Mouse (Mus musculus): ENCODE measurements around the gene Tob2. TPM values are rescaled to one million over a fixed set of nuclear protein-coding genes. Genes with fewer than 3 reads are reported as not detected.

The Tob2 gene
- polyA plus RNA-seq, 1 experiment from 2014 or later: 15.7 TPM

DNA sequence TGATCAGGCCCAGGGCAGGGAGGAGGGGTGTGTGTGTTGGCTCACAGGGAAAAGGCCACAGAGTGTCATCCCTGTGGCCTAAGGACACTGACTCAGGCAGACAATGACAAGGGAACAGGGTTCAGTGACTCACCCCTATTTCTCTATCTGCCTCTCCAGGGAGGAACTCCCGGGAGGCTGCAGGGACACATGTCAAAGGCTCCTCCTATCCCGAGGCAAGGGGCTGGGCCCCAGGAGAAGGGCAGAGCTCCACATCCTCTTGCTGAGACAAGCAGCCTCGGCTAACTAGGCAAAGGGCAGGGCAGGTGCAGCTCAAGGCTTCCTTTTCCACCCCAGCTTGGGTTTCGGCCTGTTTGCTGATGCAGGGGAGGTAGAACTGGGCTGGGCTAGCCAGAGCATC is 12.9 kb downstream of the Tob2 start:
- ATAC-seq: no peak
- H3K9ac ChIP-seq (ENCODE audit: low read depth, low read length): no peak overlapping the region
- no peaks in the 10 kb centered on the region for H3K27me3 ChIP-seq (replicated peaks; ENCODE audit: control insufficient read depth, insufficient read depth, low read length)
- H3K9me3 ChIP-seq (ENCODE audit: control insufficient read depth, low read length): no peaks in the 10 kb centered on the region
- H3K4me2 ChIP-seq (ENCODE audit: low read length): no peak overlapping the region
- peaks cover 7% of the 10 kb centered on the region for H3K36me3 ChIP-seq (ENCODE audit: control insufficient read depth, insufficient read depth, low read length)
- WGBS: 33% methylated on average over 4 of the region's 4 CpGs
- H3K27ac ChIP-seq (ENCODE audit: low read depth, low read length): no peak overlapping the region
- no peak overlapping the region for H3K4me3 ChIP-seq (ENCODE audit: low read length)
- no peaks in the 10 kb centered on the region; the same call in 1 of the 2 replicates for H3K4me1 ChIP-seq (ENCODE audit: control insufficient read depth, insufficient read depth, low read depth, low read length)

DNA sequence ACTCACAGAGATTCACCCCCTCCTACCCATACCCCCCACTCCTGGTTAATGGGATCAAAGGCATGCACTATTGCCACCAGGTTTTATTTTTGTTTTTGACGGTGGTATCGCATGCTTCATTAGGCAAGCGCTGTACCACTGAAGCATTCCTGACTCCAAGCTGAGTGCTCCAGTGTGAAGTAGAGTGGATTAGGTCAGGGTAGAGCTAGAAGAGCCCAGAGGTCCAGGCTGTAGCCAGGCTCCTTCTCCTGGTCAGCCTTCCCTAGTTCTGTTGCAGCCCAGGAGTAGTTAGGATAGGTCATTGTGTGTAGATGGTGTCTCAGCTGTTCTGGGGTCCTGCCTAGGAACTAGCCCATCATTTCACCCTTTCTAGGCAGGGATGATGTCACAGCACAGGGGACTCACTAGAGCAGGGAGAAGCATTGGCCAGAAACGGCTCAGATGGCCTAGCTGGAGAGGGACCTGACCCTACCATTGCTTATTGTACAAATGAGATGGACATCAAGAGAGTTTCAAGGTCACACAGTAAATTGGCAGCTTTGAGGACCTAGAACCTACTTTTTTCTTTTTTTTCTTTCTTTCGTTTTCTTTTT is 13.5 kb downstream of the Tob2 start:
- H3K36me3 ChIP-seq (ENCODE audit: control insufficient read depth, insufficient read depth, low read length): 0 out of 2 replicates have a peak, but pooled peaks cover 4% of the 10 kb centered on the region
- ATAC-seq: no peak
- no peak overlapping the region for H3K9ac ChIP-seq (ENCODE audit: low read depth, low read length)
- H3K9me3 ChIP-seq (ENCODE audit: control insufficient read depth, low read length): no peaks in the 10 kb centered on the region
- WGBS: 76% methylated on average over 5 of the region's 5 CpGs
- H3K4me3 ChIP-seq (ENCODE audit: low read length): no peak overlapping the region
- no peaks in the 10 kb centered on the region for H3K27me3 ChIP-seq (replicated peaks; ENCODE audit: control insufficient read depth, insufficient read depth, low read length)
- H3K4me2 ChIP-seq (ENCODE audit: low read length): no peak overlapping the region
- no peak overlapping the region for H3K27ac ChIP-seq (ENCODE audit: low read depth, low read length)
- H3K4me1 ChIP-seq (ENCODE audit: control insufficient read depth, insufficient read depth, low read depth, low read length): no peaks in the 10 kb centered on the region; the same call in 1 of the 2 replicates

DNA sequence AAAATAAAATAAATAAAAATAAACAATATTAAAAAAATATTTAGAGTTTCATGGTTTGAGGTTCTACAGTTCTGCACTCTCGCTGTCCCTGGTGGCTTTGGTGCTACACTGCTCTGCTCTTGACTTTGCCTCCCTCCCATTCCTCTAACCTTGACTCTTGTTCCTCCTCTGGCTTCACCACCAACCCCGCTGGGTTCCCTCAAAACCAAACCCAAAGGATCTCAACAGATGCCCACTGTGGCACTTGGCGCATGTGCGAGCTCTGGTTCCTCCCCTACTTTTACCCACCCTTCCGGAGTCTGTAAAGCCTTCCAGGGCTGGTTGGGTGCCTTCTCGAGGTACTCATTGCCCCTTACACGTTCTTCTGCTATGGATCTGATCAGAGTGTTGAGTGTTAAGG is 16.3 kb downstream of the Tob2 start:
- Histone ChIP-seq H3K4me1 (ENCODE audit: control insufficient read depth, insufficient read depth, low read depth, low read length) (peaks cover 6% of the 10 kb centered on the region), H3K9ac (ENCODE audit: low read depth, low read length) (no peak overlapping the region), H3K27ac (ENCODE audit: low read depth, low read length) (no peak overlapping the region), H3K4me2 (ENCODE audit: low read length) (no peak overlapping the region), H3K36me3 (ENCODE audit: control insufficient read depth, insufficient read depth, low read length) (no peaks in the 10 kb centered on the region), H3K27me3 (replicated peaks; ENCODE audit: control insufficient read depth, insufficient read depth, low read length) (no peaks in the 10 kb centered on the region), H3K4me3 (ENCODE audit: low read length) (no peak overlapping the region), H3K9me3 (ENCODE audit: control insufficient read depth, low read length) (no peaks in the 10 kb centered on the region)
- no peak for ATAC-seq
- WGBS: 87% methylated on average over 7 of the region's 7 CpGs

DNA sequence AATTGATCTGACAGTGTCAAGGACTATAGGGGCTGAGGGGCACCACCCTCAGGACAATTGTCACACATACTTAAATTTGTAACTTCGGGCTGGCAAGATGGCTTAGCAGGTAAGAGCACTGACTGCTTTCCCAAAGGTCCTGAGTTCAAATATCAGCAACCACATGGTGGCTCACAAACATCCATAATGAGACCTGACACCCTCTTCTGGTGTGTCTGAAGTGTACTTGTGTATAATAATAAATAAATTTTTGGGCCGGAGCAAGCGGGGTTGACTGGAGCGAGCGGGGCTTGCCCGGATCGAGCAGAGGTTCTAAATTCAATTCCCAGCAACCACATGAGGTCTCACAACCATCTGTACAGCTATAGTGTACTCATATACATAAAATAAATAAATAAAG is 18.3 kb downstream of the Tob2 start:
- peaks cover 2% of the 10 kb centered on the region; the same call in 1 of the 2 replicates for H3K27me3 ChIP-seq (replicated peaks; ENCODE audit: control insufficient read depth, insufficient read depth, low read length)
- no peak overlapping the region for H3K4me2 ChIP-seq (ENCODE audit: low read length)
- H3K9me3 ChIP-seq (ENCODE audit: control insufficient read depth, low read length): no peaks in the 10 kb centered on the region
- peaks cover 14% of the 10 kb centered on the region for H3K4me1 ChIP-seq (ENCODE audit: control insufficient read depth, insufficient read depth, low read depth, low read length)
- WGBS: 94% methylated on average over 7 of the region's 7 CpGs
- no peak overlapping the region for H3K27ac ChIP-seq (ENCODE audit: low read depth, low read length)
- no peak overlapping the region for H3K9ac ChIP-seq (ENCODE audit: low read depth, low read length)
- H3K36me3 ChIP-seq (ENCODE audit: control insufficient read depth, insufficient read depth, low read length): no peaks in the 10 kb centered on the region
- ATAC-seq: no peak
- no peak overlapping the region for H3K4me3 ChIP-seq (ENCODE audit: low read length)

DNA sequence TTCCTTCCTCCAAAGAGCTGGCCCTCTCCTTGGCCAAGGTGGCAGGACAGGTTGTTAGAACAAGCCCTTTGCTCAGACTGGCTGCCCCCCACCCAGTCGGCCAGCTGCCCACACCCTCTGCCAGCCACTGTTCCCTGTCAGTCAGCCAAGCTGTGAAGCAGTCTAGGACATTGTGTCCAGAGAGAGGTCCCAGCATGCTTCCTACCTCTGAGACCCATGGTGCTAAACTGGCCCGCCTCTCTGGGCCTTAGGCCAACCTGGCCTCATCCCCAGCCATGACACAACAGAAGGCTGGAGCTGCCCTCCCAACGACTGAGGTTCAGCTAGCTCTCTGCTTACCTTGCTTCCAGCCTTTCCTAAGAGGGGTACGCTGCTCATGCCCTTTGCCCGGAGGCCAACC is 19.0 kb downstream of the Tob2 start:
- Histone ChIP-seq H3K4me2 (ENCODE audit: low read length) (no peak overlapping the region), H3K27me3 (replicated peaks; ENCODE audit: control insufficient read depth, insufficient read depth, low read length) (peaks cover 2% of the 10 kb centered on the region; the same call in 1 of the 2 replicates), H3K27ac (ENCODE audit: low read depth, low read length) (no peak overlapping the region; the same call in none of the 2 replicates), H3K9me3 (ENCODE audit: control insufficient read depth, low read length) (no peaks in the 10 kb centered on the region), H3K4me1 (ENCODE audit: control insufficient read depth, insufficient read depth, low read depth, low read length) (peaks cover 14% of the 10 kb centered on the region), H3K4me3 (ENCODE audit: low read length) (no peak overlapping the region), H3K9ac (ENCODE audit: low read depth, low read length) (no peak overlapping the region), H3K36me3 (ENCODE audit: control insufficient read depth, insufficient read depth, low read length) (no peaks in the 10 kb centered on the region)
- WGBS: 52% methylated on average over 5 of the region's 5 CpGs
- peak; percentile 92 for ATAC-seq

DNA sequence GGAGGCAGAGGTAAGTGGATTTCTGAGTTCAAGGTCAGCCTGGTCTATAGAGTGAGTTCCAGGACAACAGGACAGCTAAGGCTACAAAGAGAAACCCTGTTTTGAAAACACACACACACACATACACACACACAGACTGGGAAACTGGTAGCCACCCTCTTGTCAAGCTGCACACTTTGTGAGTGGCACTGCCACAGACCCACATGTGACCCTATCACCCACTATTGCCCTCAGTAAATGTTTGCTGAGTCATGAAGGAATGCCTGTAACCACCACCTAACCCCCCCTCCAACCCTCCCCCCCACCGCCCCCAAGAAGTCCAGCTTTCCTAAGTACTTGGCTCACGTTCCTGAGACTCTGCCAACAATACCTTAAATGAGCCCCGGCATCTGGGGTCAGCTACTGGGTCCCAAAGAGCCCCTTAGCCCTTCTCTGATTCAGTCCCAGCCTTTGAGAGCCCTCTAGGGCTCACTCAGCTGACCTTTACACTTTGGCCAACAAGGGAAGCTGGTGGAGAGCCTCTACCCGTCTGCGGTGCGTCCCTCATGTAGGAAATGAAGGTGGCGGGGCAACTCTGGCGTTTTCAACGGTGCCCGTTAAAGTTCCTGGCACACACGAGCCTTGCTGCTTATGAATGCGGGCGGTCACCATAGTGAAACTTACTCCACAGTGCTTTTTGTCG is 19.9 kb downstream of the Tob2 start:
- Histone ChIP-seq H3K4me2 (ENCODE audit: low read length) (no peak overlapping the region), H3K9ac (ENCODE audit: low read depth, low read length) (no peak overlapping the region), H3K4me1 (ENCODE audit: control insufficient read depth, insufficient read depth, low read depth, low read length) (peaks cover 14% of the 10 kb centered on the region), H3K9me3 (ENCODE audit: control insufficient read depth, low read length) (no peaks in the 10 kb centered on the region), H3K27me3 (replicated peaks; ENCODE audit: control insufficient read depth, insufficient read depth, low read length) (peaks cover 2% of the 10 kb centered on the region; the same call in 1 of the 2 replicates), H3K4me3 (ENCODE audit: low read length) (no peak overlapping the region), H3K27ac (ENCODE audit: low read depth, low read length) (no peak overlapping the region; the same call in 1 of the 2 replicates), H3K36me3 (ENCODE audit: control insufficient read depth, insufficient read depth, low read length) (no peaks in the 10 kb centered on the region)
- ATAC-seq: no peak
- 56% methylated on average over 14 of the region's 14 CpGs for WGBS

DNA sequence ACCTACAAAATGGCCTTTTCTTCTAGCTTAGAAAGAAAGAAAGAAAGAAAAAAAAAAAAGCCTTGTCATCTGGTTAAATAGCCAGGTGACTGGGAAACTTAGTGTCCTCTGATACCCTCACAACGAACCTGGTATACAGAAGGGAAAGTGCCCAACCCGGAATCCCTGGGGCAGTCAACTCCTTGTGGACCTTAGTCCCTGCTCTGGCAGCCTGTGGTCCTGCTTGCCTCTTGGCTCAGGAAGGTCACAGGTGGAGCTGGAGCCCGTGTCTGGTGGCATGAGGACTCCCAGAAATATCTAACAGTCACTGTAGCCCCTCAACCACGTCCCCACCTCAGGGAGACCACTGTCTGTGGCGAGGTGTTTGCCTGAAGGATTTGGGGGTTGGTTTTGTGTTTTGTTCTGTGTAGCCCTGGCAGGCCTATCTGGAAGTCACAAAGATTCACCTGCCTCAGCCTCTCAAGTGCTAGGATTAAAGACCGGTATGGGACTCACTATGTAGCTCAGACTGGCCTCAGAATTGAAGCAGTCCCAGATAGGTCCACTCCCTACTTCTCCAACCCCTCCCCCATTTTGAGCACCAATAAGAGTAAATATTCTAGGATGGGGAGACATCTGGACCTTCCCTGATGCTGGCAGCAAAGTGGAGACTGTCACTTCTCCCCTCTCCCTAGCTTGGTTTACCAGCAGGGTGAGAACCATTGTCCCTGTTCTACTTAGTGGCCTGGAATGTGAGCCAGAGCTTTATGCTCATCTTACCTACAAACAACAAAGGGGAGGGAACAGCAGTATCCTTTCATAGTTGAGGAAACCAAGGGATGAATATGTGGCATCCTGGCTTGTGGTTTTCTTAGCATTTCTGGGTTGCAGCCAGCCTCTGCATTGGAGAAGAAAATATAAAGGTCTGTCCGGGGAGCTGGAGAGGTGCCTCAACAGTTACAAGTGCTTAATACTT is 21.4 kb downstream of the Tob2 start:
- Histone ChIP-seq H3K36me3 (ENCODE audit: control insufficient read depth, insufficient read depth, low read length) (no peaks in the 10 kb centered on the region), H3K4me2 (ENCODE audit: low read length) (no peak overlapping the region), H3K4me1 (ENCODE audit: control insufficient read depth, insufficient read depth, low read depth, low read length) (peaks cover 14% of the 10 kb centered on the region), H3K27ac (ENCODE audit: low read depth, low read length) (no peak overlapping the region), H3K9me3 (ENCODE audit: control insufficient read depth, low read length) (no peaks in the 10 kb centered on the region), H3K4me3 (ENCODE audit: low read length) (no peak overlapping the region), H3K27me3 (replicated peaks; ENCODE audit: control insufficient read depth, insufficient read depth, low read length) (peaks cover 2% of the 10 kb centered on the region; the same call in 1 of the 2 replicates), H3K9ac (ENCODE audit: low read depth, low read length) (no peak overlapping the region)
- 70% methylated on average over 7 of the region's 7 CpGs for WGBS
- no peak for ATAC-seq

DNA sequence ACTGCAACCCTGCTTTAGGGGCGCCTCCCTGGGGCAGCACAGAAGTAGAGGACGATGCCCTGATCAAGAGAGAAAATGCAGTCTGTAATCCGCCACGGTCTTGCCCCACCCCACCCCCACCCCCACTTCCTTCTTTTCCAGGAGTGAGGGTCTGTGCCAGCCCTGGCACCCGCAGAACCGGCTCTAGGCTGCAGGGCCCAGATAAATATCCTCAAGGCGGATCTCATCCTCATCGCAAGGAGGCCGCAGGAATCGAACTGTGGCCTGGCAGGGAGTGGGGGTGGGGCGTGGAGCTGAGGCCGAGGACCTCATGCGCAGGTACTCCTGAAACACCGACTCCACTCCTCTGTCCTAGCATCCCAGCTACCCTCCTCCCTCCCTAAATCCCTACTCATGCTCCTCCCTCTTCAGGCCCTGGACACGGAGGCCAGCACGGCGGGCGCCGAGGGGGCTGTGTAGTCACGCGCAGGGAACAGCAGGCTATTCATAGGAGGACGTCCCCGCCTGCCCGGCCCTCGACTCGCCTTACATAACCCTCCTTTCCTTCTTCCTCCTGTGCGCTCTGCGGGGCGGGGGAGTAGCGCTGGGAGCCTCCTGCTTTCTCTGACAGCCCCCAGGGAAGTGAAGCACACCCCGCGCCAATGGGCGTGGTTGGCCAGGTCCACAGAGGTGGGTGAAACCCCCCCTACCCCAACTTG is 22.3 kb downstream of the Tob2 start:
- no peaks in the 10 kb centered on the region for H3K36me3 ChIP-seq (ENCODE audit: control insufficient read depth, insufficient read depth, low read length)
- H3K4me2 ChIP-seq (ENCODE audit: low read length): peak overlapping the region; percentile 51
- no peaks in the 10 kb centered on the region for H3K9me3 ChIP-seq (ENCODE audit: control insufficient read depth, low read length)
- peak overlapping the region; percentile 42 for H3K9ac ChIP-seq (ENCODE audit: low read depth, low read length)
- no peak overlapping the region for H3K27ac ChIP-seq (ENCODE audit: low read depth, low read length)
- peaks cover 16% of the 10 kb centered on the region for H3K4me1 ChIP-seq (ENCODE audit: control insufficient read depth, insufficient read depth, low read depth, low read length)
- 4% methylated on average over 30 of the region's 33 CpGs for WGBS
- peaks cover 2% of the 10 kb centered on the region; the same call in 1 of the 2 replicates for H3K27me3 ChIP-seq (replicated peaks; ENCODE audit: control insufficient read depth, insufficient read depth, low read length)
- peak; percentile 67 for ATAC-seq
- peak overlapping the region; percentile 20 for H3K4me3 ChIP-seq (ENCODE audit: low read length)
